Mouse (Mus musculus): Measurements from ENCODE around the gene Ccdc40. TPM values are rescaled to one million over a fixed set of nuclear protein-coding genes. Genes with fewer than 3 reads are reported as not detected.
A peak's percentile ranks its signal among the peaks of the same experiment; 100 is the strongest.
"Not testable (repeated sequence)": the region's sequence is repeated elsewhere in the genome, so short reads cannot be mapped to it uniquely, and the experiment has no call there.

The Ccdc40 gene
- total RNA-seq, 1 experiment from 2014 or later = 1.7 TPM

DNA sequence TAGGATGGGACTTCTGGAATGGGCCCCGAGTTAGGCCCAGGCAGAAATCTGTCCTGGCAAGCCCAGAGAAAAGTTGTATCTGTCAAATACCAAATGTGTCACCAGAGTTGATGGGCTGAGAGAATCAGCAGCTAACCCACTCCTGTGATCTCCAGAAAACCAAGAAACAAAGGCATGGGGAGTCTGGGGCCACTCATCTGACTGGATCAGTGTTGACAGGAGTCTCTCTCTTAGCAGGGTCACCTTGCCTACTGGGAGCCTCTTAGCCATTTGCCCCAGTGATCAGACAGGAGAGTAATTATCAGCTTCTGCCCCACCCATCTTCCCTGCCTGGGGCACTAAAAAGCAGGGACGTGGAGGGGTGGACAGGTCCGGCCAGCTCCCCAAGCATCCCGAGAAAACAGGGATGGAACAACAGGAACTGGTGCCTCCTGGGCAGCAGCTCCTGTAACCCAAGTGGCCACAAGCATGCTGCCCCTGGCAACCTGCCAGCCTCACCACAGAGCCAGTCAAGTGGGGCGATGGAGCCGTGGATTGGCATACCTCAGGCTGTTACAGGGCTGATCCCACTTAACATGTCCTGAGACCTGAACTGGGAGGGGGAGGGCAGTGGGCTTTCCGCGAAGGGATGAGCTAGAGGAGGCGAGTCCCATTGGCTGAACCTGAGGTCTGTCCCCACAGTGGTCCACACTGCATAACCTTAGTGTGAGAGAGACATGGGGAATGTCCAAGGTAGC lies 57.6 kb downstream of the Ccdc40 start:
- peak; percentile 39 for DNase-seq

DNA sequence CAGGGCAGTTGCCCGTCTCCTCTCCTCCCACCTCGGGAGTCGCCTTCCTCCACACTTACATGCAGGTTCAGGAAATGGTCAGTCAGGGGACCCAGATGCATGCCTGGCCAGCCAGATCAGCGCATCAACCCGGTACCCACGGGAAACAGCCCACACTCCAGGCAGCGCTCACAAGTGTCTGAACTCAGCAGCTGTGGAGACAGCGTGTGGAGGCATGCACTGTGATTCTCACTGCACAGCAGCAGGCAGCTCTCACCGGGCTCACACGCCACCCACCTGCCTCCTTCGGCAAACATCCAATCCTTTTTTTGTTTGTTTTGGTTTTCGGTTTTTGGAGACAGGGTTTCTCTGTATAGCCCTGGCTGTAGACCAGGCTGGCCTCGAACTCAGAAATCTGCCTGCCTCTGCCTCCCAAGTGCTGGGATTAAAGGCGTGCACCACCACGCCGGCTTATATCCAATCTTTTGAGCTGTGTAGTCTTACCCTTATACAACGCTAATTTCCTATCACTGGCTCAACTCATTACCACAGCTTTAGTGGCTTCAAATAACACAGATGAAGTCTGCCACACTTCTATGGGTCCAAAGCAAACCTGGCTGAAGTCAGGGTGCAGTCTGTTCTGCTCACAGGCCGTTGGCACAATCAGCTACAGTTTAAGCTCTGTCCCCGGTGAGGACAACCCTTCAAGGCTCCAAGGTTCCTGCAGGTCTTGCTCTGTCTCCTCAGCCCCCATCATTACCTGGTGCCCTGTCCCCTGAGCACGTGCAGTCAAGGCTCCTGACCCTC lies 59.0 kb downstream of the Ccdc40 start:
- DNase-seq = no peak

DNA sequence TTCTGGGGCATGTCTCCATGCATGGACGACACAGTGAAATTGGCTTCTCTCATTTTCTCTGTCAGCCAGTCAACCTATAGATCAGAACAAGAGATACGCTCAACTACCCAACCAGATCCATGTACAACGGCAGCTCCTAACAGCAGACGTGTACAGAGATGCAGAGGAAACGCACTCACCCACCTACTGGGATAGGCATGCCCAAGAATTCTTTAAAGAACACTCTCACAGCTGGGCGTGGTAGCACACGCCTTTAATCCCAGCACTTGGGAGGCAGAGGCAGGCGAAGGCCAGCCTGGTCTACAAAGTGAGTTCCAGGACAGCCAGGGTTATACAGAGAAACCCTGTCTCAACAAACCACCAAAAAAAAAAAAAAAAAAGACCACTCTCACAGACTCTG lies 64.5 kb downstream of the Ccdc40 start:
- not testable (repeated sequence) for DNase-seq

DNA sequence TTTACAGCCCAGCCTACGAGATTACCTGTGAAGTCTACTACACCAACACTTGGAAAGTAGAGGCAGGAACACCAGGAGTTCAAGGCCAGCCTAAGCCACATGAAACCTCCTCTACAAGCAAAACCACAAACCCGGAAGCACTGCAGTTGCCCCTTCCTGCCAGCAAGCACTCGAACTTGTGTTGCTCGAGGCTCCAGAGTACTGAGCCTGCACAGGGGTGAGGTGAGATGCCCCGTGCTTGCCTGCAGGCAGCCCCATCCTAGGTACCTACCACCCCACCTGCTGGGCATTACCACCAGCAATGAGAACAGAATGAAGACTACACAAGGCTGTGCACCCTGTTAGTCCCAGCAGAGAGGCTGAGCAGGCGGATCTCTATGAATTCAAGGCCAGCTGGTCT lies 69.6 kb downstream of the Ccdc40 start:
- DNase-seq = no peak

DNA sequence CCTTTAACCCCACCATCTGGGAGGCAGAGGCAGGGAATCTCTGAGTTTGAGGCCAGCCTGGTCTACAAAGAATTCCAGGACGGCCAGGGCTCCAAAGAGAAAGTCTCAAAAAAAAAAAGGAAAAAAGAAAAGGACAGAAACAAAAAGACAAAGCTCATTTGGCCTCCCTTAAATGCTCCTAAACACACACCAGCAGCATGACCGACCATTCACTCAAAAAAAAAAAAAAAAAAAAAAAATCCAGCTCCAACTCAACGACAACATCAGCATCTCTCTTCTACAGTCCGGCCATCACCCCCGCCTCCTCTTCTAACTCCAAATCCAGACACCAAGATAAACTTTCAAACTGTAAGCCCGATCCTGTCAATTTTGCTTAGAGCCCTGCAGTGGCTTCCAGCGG lies 70.5 kb downstream of the Ccdc40 start:
- no peak for DNase-seq

DNA sequence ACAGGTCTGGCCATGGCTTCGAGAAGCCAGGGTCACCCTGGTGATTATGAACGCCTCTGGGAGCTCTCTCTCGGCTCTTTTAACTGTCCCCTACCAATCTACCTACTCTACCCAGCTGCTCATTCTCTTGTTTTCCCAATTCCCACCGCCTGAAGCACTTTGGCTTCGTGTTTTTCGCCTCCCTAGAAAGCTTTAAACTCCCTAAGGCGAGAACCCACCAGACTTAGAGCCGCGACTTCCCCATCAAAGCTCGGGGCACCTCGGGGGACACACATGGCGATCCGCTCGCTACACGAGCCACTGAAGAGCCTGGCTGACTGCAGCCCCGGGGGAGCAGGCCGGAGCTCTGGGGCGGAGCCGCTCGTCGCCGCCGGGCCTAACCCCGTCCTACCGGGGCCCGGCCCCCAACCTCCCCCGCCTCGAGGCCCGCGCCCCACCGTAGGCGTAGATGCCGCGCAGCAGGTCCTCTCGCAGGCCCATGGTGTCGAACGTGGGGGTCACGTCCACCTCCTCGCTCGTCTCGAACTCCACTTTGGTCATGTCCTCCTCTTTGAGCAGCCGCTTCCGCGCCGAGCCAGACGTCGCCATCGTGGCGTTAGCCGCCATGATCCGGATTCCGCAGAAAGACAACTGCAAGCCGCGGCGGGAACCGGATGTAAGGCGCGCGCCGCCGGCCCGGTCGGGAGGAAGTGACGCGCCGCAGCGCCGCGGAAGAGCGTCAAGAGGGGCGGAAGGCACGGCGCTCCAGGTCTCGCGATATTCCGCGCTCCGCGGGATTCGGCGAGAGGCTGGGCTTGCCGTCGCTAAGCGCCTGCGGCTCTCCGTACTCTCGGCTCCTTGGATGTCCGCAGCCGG lies 71.2 kb downstream of the Ccdc40 start, which contains the start of gene Eif4a3:
Gene Eif4a3 (minus strand): TSS at position 699 of the 855 bp plus-strand sequence.
- peak; percentile 99 for DNase-seq

DNA sequence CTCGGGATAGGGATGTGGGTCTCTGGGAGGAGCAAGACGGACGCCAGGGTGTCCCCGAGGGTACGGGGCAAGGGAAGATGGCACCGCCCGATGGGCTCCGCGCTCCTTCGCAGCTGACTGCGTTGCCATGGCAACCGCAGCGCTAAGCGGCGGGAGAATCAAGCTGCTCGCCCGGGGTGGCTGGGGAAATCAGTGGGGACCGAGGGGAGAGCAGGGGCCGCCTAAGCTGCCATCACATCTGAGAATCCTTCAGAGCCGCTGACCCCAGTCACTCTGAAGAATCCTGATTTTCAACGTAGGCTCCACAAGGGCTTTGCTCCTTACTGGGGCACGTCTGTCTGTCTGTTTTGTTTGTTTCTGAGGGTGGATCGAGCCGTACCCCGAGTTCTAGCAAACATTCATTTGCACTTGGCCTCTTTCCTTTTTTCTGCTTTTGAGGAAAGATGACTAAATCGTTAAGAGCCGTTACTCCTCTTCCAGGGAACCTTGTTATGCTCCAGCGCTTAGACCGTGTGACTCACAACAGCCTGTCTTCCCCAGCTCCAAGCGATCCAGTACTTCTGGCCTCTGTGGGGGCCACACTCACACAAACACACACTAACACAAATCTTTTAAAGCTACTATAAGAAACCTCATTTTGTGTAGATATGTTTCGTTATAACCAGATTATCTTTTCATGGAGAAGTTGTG lies 72.0 kb downstream of the Ccdc40 start:
- no peak for DNase-seq

DNA sequence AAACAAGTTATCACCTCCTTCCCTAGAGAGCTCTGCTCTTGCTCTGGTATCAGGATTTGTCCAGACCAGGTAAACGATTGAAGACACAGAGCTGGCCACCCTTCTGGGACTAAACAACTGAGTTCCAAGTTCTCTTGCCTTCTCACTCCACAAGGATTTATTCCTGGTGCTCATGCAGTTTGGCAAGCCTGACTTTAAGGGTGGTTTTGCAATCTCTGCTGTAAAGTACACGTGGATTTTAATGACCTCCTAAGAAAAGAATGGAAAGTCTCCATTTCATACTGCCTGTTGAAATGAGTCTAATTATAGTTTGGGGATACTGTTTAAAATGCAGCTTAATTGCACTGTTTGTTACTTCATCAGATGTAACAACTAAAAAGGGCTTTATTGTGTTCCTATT lies 72.6 kb downstream of the Ccdc40 start:
- no peak for DNase-seq

DNA sequence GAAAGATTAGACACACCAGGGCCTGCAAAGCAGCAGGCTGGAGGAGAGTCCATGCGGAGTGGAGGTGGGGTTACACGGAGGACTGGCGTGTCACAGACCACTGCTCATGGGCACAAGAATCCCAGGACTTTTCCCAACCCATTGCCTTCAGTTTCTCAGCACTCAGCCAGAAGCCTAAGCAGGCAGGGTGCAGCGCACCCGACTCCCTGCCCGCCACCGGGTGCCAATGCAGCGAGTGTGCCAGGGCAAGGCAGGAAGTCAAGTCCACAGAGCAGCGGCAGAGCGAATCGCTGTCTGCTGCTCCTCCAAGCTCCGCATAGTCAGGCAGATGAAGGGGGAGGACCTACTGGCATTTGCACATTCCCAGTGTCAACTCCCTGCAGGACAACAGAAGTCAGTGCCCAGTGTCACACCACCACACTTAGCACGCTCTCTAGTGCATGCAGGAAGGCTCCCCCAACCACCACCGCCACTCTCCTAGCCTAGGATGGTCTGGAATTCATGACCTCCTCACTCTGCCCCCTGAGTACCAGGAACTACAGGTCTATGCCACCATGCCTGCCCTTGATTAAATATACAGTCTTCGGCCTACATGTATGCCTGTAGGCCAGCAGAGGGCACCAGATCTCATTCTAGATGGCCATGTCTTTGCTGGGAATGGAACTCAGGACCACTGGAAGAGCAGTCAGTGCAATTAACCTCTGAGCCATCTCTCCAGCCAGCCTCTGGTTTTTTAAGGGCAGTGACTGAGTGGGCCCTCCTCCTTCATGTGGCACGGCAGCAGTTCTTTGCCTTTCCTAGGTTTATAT lies 76.7 kb downstream of the Ccdc40 start:
- peak; percentile 47 for DNase-seq

DNA sequence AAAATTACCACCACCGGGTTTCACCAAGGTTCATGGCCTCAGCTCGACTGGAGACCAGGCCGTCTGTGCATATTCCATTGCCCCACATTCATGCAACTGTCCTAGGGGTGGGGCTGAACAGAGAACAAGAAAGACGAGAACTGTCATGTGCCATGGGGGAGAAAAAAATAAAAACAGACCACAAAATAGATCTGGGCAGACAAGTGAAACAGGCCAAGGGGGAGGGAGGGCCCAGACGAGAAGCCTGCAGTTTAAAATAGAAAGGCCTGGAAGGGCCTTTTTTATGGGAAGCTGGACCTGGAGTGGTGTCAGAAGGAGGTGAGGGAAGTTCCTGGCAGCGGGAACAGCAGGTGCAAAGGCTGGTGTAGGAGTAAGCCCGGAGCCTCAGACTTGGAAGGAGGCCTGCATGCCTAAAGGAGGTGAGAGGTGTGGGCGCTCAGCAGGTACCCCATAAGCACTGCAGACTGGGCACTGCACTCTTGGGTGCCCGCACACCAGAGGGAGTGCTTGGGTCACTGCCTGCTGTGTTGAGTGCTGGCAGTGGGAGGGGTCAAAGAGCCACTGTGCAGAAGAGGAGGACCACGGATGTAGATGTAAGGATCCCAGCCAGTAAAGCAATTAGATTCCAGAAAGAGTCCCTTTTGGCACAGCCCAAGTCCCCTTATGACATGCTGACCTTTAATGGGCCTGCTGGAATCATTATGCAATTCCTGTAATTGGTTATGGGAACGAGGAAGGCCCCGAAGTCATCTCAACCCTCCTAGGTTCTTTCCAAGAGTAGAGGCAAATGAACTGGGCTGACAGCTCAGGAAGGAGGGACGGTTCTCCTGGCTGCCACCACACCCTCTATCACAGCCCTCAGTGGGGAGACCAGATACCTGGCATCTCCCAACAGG lies 78.6 kb downstream of the Ccdc40 start:
- DNase-seq = no peak

DNA sequence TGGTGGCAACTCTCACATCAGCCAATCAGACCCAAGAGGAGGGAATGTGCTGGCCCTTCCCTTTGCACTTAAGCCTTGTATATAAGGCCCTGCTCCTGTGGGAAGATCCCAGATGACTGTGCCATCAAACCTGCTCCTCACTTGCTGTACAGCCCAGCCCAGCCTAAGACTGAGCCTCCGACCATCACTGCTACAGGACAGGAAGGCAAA lies 79.2 kb downstream of the Ccdc40 start, which contains the start of gene Card14:
Gene Card14 (plus strand): TSS at position 111 of the 210 bp plus-strand sequence.
- DNase-seq = no peak

DNA sequence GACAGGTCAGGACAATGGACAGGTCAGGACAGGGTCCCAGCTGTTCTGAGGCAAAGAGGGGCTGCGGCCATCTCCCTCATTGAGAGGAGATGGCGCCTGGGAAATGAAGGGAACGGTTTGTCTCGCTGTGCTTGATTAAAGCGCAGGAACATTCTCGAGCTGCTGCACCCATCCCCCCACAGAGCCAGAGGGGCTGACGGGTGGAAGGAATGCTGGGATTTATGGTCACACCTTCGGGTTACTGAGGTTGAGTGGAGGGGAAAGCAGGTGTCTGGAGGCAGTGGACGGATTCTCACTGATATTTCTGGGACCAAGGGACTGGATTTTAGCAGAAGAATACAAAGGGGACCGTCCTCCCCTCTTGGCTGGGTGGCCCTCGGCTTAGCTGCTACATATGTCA lies 79.5 kb downstream of the Ccdc40 start:
- DNase-seq = no peak

DNA sequence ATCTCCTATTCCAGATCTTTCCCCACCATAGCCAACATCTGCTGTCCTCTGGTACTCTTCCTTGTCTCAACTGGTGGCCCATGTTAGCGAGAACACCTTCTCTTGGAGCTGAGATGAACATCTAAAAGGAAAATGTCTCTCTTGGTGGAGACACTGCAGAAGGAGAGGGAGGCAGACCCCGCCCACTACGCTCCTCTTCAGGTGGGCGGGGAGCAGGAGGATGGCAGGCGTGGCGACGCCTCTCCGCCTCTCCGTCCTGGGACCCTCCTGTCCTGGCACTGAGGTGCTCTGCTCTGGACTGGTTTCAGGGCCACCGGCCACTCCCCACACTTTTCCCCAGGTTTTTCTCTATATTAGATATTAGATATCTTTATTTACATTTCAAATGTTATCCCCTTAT lies 82.2 kb downstream of the Ccdc40 start:
- no peak for DNase-seq

DNA sequence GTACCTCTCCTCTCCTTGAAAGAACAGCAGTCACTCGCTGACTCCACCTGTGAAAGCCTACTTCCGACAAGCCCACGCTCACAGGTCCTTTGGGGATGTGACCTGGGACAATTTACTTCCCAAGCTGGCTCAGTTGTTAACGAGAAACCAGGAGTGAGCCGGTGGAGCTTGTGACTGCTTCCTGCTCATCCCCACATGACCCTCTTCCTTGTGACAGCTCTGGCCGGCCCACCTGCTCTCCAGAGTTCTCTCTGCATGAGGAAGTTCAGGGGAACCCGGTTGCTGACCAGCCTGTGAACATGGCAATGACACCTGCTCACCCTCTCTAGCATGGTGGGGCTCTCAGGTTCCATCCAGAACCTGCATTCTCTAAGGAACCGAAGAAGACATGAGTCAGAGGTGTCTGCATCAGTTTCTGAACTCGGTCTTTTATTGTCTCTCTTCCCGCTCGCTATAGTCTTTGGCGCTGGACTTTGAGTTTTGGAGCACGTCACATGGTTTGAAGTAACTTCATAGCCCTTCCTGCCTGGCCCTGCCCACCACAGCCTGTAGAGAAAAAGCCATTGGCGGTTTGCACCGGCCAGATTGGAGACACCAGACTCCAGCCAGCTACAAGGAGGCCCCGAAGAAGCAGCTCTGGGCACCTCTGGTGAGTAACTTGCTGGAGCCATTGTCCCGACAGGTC lies 86.0 kb downstream of the Ccdc40 start:
- no peak for DNase-seq

Other genes starting within 250 kb of the Ccdc40 start
- gene Enpp7, start 240.4 kb upstream of the Ccdc40 start, total RNA-seq (2021) = not detected in 2 replicates
- gene Cbx2, start 205.6 kb upstream of the Ccdc40 start, total RNA-seq (2021) = 8.9 and 9.8 TPM in 2 replicates
- gene Cbx8, start 187.6 kb upstream of the Ccdc40 start, total RNA-seq (2021) = 9.2 and 13.0 TPM in 2 replicates
- 100 and 121 TPM in 2 replicates for gene Cbx4, start 142.4 kb upstream of the Ccdc40 start, total RNA-seq (2021)
- 12.7 and 14.3 TPM in 2 replicates for gene Tbc1d16, start 73 bp upstream of the Ccdc40 start, total RNA-seq (2021)
- 101 and 102 TPM in 2 replicates for gene Gaa, start 39.3 kb downstream of the Ccdc40 start, total RNA-seq (2021)
- gene Eif4a3, start 71.5 kb downstream of the Ccdc40 start, total RNA-seq (2021) = 121 and 129 TPM in 2 replicates
- 0.30 and 0.38 TPM in 2 replicates for gene Card14, start 79.2 kb downstream of the Ccdc40 start, total RNA-seq (2021)
- gene Sgsh, start 127.0 kb downstream of the Ccdc40 start, total RNA-seq (2021) = 21.6 and 26.9 TPM in 2 replicates
- gene Slc26a11, start 127.0 kb downstream of the Ccdc40 start, total RNA-seq (2021) = 9.5 and 13.1 TPM in 2 replicates
- 36.8 and 46.2 TPM in 2 replicates for gene Rnf213, start 164.5 kb downstream of the Ccdc40 start, total RNA-seq (2021)

All from adrenal gland, postnatal 25 days (tissue).